Mouse (Mus musculus): Measurements from ENCODE around the gene Syngr3. TPM values are rescaled to one million over a fixed set of nuclear protein-coding genes. Genes with fewer than 3 reads are reported as not detected.
A peak's percentile ranks its signal among the peaks of the same experiment; 100 is the strongest.

Gene Syngr3
- polyA plus RNA-seq, 1 experiment from 2014 or later: 0.11 TPM

DNA sequence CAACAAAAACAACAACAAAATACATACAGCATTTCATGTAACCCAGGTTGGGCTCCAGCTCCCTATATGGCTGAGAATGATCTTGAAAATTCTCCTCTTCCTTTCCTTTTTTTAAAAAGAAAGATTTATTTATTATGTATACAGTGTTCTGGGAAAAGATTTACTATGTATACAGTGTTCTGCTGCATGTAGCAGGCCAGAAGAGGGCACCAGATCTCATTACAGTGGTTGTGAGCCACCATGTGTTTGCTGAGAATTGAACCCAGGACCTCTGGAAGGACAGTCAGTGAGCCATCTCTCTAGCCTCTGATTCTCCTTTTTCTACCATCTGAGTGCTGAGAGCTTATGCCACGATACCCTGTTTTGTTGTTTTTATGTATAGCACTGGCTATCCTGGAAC lies 44.8 kb upstream of the Syngr3 start:
- DNase-seq (no peak), ATAC-seq (no peak)
- no peaks in the 10 kb centered on the region for H3K9me3 ChIP-seq (ENCODE audit: low read length)
- no peaks in the 10 kb centered on the region for H3K27me3 ChIP-seq (ENCODE audit: insufficient read depth, low read length)
- H3K27ac ChIP-seq (ENCODE audit: low read depth): no peak overlapping the region
- H3K4me3 ChIP-seq (ENCODE audit: low read depth, low read length): no peak overlapping the region
- TF ChIP-seq EP300 (IDR thresholded peaks at IDR 0.05; ENCODE audit: low read depth) (no peak), CTCF (IDR thresholded peaks at IDR 0.05; ENCODE audit: low read depth) (peak; percentile 24)
- peaks cover 4% of the 10 kb centered on the region for H3K36me3 ChIP-seq (replicated peaks; ENCODE audit: insufficient read depth, low read length)
- no peak overlapping the region for H3K4me2 ChIP-seq (ENCODE audit: low read depth, low read length)
- no peak overlapping the region for H3K9ac ChIP-seq (replicated peaks)
- peaks cover 23% of the 10 kb centered on the region for H3K4me1 ChIP-seq (ENCODE audit: insufficient read depth)
- 85% methylated on average over 1 of the region's 1 CpGs for WGBS (ENCODE audit: insufficient replicate concordance)

DNA sequence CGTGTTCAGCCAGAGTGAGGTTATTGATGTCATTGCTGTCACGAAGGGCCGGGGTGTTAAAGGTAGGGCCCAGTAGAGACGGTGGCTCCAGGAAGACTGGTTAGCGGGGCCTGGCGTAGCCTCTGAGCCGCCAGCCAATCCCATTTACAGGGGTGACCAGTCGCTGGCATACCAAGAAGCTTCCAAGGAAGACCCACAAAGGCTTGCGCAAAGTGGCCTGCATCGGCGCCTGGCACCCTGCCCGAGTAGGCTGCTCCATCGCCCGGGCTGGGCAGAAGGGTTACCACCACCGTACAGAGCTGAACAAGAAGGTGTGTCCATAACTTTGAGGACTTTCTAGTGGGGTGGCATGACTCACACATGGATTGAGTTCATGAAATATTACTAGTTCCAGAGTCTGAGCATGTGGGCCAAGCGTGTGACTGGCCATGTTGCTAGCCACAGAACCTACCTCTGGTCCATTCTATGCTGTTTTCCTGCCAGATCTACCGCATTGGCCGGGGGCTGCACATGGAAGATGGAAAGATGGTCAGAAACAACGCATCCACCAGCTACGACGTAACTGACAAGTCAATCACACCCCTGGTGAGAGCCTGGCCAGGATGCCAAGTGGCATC lies 43.8 kb upstream of the Syngr3 start:
- H3K36me3 ChIP-seq (replicated peaks; ENCODE audit: insufficient read depth, low read length): no peaks in the 10 kb centered on the region
- TF ChIP-seq EP300 (IDR thresholded peaks at IDR 0.05; ENCODE audit: low read depth) (no peak), CTCF (IDR thresholded peaks at IDR 0.05; ENCODE audit: low read depth) (no peak)
- H3K4me3 ChIP-seq (ENCODE audit: low read depth, low read length): no peak overlapping the region
- 81% methylated on average over 21 of the region's 21 CpGs for WGBS (ENCODE audit: insufficient replicate concordance)
- H3K4me2 ChIP-seq (ENCODE audit: low read depth, low read length): no peak overlapping the region
- H3K9ac ChIP-seq (replicated peaks): no peak overlapping the region
- peaks cover 15% of the 10 kb centered on the region for H3K4me1 ChIP-seq (ENCODE audit: insufficient read depth)
- no peaks in the 10 kb centered on the region for H3K9me3 ChIP-seq (ENCODE audit: low read length)
- no peak overlapping the region for H3K27ac ChIP-seq (ENCODE audit: low read depth)
- no peaks in the 10 kb centered on the region for H3K27me3 ChIP-seq (ENCODE audit: insufficient read depth, low read length)
- no peak for ATAC-seq
- DNase-seq: no peak

DNA sequence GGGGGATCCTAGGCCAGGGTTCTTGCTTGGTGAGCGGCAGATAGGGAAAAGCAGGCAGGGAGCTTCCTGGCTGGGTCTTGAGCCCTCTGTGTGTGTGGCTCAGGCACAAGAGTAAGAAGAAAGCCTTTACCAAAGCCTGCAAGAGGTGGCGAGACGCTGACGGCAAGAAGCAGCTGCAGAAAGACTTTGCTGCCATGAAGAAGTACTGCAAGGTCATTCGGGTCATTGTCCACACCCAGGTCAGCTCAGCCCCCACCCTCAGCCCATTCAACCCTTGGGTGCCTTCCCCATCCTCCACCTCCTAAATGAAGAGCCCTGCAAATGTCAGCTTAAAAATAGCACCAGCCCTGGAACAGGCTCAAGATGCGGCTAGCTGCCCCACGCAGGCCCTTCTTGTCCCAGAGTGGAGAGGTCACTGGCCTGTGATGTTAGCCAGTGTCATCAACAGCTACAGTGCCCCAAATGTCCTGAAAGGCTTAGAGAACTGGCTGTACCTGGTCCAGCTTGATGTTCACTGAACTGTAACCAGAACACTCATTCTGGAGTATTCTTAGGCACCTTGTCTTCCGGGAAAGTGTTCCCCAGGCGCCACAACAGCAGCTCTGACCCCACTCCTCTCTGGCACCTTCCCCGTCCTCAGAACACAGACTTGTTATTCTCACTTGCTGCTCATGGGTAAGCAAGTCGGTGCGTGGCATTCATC lies 42.6 kb upstream of the Syngr3 start:
- H3K9ac ChIP-seq (replicated peaks): no peak overlapping the region
- DNase-seq: no peak
- no peak for ATAC-seq
- peaks cover 15% of the 10 kb centered on the region for H3K4me1 ChIP-seq (ENCODE audit: insufficient read depth)
- no peak overlapping the region for H3K27ac ChIP-seq (ENCODE audit: low read depth)
- H3K36me3 ChIP-seq (replicated peaks; ENCODE audit: insufficient read depth, low read length): no peaks in the 10 kb centered on the region
- H3K9me3 ChIP-seq (ENCODE audit: low read length): no peaks in the 10 kb centered on the region
- TF ChIP-seq EP300 (IDR thresholded peaks at IDR 0.05; ENCODE audit: low read depth) (no peak), CTCF (IDR thresholded peaks at IDR 0.05; ENCODE audit: low read depth) (no peak)
- H3K4me2 ChIP-seq (ENCODE audit: low read depth, low read length): no peak overlapping the region
- 77% methylated on average over 12 of the region's 12 CpGs for WGBS (ENCODE audit: insufficient replicate concordance)
- no peaks in the 10 kb centered on the region for H3K27me3 ChIP-seq (ENCODE audit: insufficient read depth, low read length)
- no peak overlapping the region for H3K4me3 ChIP-seq (ENCODE audit: low read depth, low read length)

DNA sequence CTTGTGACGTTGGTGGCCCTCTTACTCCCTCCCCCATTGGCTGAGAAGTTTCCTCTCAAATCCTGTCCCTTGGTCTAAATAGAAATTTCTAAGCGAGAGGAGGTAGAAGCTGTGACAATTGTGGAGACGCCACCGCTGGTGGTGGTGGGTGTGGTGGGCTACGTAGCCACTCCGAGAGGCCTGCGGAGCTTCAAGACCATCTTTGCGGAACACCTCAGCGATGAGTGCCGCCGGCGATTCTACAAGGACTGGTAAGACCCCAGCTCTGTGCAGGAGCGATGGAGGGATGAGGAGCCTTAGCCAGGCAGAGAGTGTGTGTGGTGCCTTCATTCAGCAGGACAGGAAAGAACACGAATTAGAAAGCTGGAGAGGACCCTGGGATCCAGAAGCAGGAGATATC lies 41.0 kb upstream of the Syngr3 start:
- TF ChIP-seq EP300 (IDR thresholded peaks at IDR 0.05; ENCODE audit: low read depth) (no peak), CTCF (IDR thresholded peaks at IDR 0.05; ENCODE audit: low read depth) (no peak)
- H3K36me3 ChIP-seq (replicated peaks; ENCODE audit: insufficient read depth, low read length): no peaks in the 10 kb centered on the region
- 80% methylated on average over 14 of the region's 14 CpGs for WGBS (ENCODE audit: insufficient replicate concordance)
- H3K27ac ChIP-seq (ENCODE audit: low read depth): no peak overlapping the region
- ATAC-seq (no peak), DNase-seq (no peak)
- no peak overlapping the region for H3K4me2 ChIP-seq (ENCODE audit: low read depth, low read length)
- H3K9ac ChIP-seq (replicated peaks): no peak overlapping the region
- H3K4me1 ChIP-seq (ENCODE audit: insufficient read depth): peaks cover 7% of the 10 kb centered on the region
- H3K9me3 ChIP-seq (ENCODE audit: low read length): no peaks in the 10 kb centered on the region
- H3K27me3 ChIP-seq (ENCODE audit: insufficient read depth, low read length): no peaks in the 10 kb centered on the region
- H3K4me3 ChIP-seq (ENCODE audit: low read depth, low read length): no peak overlapping the region

DNA sequence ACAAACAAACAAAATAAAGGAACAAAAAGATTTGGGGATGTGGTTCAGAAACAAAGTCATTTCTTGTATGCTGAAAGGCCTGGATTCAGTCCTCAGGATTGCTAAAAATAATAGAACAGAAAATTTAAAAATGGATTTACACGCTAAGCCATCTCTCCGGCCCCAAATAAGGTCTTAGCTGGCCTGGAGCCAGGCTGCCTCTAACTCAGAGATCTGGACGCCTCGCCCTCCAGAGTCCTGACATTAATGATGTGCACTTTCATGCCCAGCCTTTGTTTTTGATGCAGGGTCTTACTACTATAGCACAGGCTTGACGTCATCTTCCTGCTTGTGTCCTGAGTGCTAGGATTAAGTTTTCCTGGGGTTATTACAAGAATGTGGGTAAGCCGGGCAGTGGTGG lies 39.3 kb upstream of the Syngr3 start:
- WGBS (ENCODE audit: insufficient replicate concordance): 76% methylated on average over 6 of the region's 6 CpGs

DNA sequence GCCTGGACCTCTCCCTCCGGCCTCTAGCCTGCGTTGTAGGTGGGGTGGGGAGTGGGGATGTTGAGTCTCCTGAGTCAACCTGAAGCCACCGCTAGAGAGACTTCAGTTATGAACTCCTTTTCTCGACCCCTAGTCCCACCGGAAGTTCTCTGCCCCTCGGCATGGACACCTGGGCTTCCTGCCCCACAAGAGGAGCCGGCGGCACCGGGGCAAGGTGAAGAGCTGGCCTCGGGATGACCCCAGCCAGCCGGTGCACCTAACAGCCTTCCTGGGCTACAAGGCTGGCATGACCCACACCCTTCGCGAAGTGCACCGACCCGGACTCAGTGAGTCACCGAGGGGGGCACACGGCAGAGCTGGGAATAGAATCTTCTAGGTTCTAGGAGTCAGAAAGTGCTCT lies 38.4 kb upstream of the Syngr3 start:
- Histone ChIP-seq H3K4me1 (ENCODE audit: insufficient read depth) (peaks cover 8% of the 10 kb centered on the region), H3K9me3 (ENCODE audit: low read length) (no peaks in the 10 kb centered on the region), H3K27ac (ENCODE audit: low read depth) (no peak overlapping the region), H3K4me3 (ENCODE audit: low read depth, low read length) (no peak overlapping the region), H3K27me3 (ENCODE audit: insufficient read depth, low read length) (no peaks in the 10 kb centered on the region), H3K9ac (replicated peaks) (no peak overlapping the region; the same call in 1 of the 2 replicates), H3K36me3 (replicated peaks; ENCODE audit: insufficient read depth, low read length) (no peaks in the 10 kb centered on the region), H3K4me2 (ENCODE audit: low read depth, low read length) (no peak overlapping the region)
- DNase-seq: no peak
- 72% methylated on average over 16 of the region's 17 CpGs for WGBS (ENCODE audit: insufficient replicate concordance)
- TF ChIP-seq CTCF (IDR thresholded peaks at IDR 0.05; ENCODE audit: low read depth) (no peak), EP300 (IDR thresholded peaks at IDR 0.05; ENCODE audit: low read depth) (no peak)
- no peak for ATAC-seq

More for the DNA sequence above, 39.3 kb upstream of the Syngr3 start:
- Histone ChIP-seq H3K9ac (replicated peaks) (no peak overlapping the region), H3K4me3 (ENCODE audit: low read depth, low read length) (no peak overlapping the region), H3K9me3 (ENCODE audit: low read length) (no peaks in the 10 kb centered on the region), H3K27me3 (ENCODE audit: insufficient read depth, low read length) (no peaks in the 10 kb centered on the region), H3K27ac (ENCODE audit: low read depth) (no peak overlapping the region), H3K36me3 (replicated peaks; ENCODE audit: insufficient read depth, low read length) (no peaks in the 10 kb centered on the region), H3K4me1 (ENCODE audit: insufficient read depth) (peaks cover 3% of the 10 kb centered on the region; the same call in 1 of the 2 replicates), H3K4me2 (ENCODE audit: low read depth, low read length) (no peak overlapping the region)
- TF ChIP-seq EP300 (IDR thresholded peaks at IDR 0.05; ENCODE audit: low read depth): no peak
- TF ChIP-seq CTCF (IDR thresholded peaks at IDR 0.05; ENCODE audit: low read depth): no peak
- DNase-seq (no peak), ATAC-seq (no peak)
